Mouse (Mus musculus) splenic B cell, adult 2 months (primary cell): ENCODE results near the gene Elfn1.

Experiments used
- DNase-seq: peaks from one replicate; pipeline ENCODE4 v3.0.0-alpha.2; 2011; ENCODE audit warnings: low read depth, low spot score
- H3K27me3 ChIP-seq: 2 replicates; pipeline ENCODE4 v1.6.1; 2012; ENCODE audit warnings: mild to moderate bottlenecking, low read length, moderate library complexity, mixed read lengths; ENCODE audit not compliant: control insufficient read depth, poor library complexity, insufficient read depth, severe bottlenecking
- H3K36me3 ChIP-seq: 2 replicates; pipeline ENCODE4 v1.6.1; 2012; ENCODE audit warnings: mild to moderate bottlenecking, low read length, moderate library complexity, mixed read lengths; ENCODE audit not compliant: control insufficient read depth, poor library complexity, insufficient read depth, severe bottlenecking

Gene Elfn1

GRCm38 (mm10) chr5:139907714-139908242 lies at the start of gene Elfn1:
Elfn1 (plus strand) TSS chr5:139907943.
- no peaks in the 10 kb centered on the region; the same call in 1 of the 2 replicates for H3K27me3 ChIP-seq
- DNase-seq = no peak
- H3K36me3 ChIP-seq = no peaks in the 10 kb centered on the region

DNA sequence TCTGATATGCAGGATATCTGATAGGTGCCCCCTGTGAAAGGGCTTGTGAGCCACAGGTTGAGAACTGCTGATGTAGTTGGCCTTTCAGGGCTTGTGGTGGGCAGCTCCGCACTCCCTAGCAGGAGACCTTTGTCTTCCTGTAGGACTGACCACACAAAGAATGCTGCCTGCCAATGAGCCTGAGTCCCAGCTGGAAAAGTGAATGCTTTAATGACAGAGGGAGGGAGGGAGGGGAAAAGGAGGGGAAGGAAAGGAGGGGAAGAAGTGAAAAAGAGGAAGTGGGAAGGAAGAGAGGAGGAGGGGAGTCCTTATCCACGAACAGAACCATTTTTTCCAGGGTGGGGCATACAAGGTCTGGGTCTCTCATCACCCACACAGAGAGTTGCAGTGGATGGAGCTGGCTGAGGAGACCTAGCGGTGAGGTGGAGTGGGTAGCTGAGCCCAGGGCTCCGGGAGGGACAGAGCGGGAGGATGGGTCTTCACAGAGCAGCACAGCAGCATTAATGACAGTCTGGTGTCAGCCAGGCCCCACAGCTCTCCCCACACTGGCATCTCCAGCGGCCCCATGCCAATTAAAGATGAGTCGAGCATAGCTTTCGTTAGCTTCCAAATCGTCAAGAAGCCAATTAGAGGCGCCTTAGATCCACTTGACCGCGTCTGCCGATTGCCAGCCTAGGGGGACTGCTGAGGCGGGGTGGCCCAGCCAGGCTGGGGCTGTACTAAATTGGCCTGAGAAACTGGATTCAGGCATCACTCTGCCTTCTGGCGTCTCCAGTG lies 47.2 kb upstream of the Elfn1 start:
- Histone ChIP-seq H3K36me3 (no peaks in the 10 kb centered on the region), H3K27me3 (no peaks in the 10 kb centered on the region)
- no peak for DNase-seq

- no peak for DNase-seq
- H3K36me3 ChIP-seq = no peaks in the 10 kb centered on the region
- H3K27me3 ChIP-seq = no peaks in the 10 kb centered on the region
Measured at GRCm38 (mm10) chr5:139862759-139863158, 45.0 kb upstream of the Elfn1 start.

DNA sequence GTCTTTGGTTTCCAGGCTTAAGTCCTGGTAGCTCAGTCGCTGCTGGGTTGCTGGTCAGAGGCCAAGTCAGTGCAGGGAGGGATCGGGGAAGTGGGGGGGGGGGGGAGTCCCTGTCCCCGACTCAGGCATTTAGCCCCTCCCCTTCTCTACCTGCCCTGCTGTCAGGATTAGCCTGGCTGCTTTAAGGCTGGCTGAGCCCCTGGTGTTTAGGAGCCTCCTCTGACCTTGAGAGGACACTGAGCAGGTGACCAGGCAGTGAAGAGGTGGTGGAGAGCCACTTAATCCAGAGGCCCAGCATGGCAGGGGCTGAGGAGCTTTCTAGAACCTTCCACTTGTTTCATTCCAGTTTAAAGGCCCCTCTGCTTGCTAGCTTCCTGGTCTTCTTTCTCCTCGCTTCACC lies 36.9 kb upstream of the Elfn1 start:
- Histone ChIP-seq H3K27me3 (no peaks in the 10 kb centered on the region), H3K36me3 (no peaks in the 10 kb centered on the region)
- no peak for DNase-seq

DNA sequence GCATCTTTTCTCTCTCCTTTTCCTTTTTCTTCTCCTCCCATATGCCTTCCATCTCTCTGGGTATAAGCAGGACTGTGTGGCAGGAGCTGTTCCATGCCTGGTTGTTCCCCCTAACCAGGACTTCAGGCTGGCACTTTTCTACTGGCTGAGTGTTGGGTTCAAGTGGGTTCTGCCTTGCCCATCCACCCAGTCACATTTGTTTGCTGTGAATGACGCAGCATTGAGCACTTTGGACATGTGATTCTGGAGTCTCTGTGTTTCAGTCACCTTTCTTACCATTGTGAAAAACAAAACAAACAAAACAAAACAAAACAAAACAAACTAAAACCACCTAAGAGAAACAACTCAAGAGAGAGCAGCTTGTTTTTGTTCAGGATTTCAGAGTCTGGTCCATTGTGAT lies 36.2 kb upstream of the Elfn1 start:
- Histone ChIP-seq H3K27me3 (no peaks in the 10 kb centered on the region), H3K36me3 (no peaks in the 10 kb centered on the region)
- no peak for DNase-seq

DNA sequence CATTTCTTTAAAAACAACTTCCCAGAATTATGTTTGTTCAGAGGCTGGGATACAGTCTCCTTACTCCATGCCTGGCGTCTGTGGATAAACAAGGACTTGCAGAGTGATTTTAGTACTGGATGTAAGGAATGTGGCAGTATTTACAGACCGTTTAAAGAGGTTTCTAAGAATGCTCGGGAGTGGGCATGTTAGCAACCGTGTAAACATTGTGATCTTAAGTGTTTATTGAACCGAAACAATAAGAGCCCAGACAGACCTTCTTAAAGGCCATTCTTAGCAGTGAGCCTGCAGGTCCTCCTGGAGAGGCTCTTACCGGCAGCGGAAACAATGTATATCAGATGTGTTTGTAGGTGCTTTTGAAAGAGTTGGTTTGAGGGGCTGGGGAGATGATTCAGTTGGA lies 30.2 kb upstream of the Elfn1 start:
- H3K27me3 ChIP-seq = no peaks in the 10 kb centered on the region
- no peak for DNase-seq
- H3K36me3 ChIP-seq = no peaks in the 10 kb centered on the region

GRCm38 (mm10) chr5:139879694-139880093 lies 28.0 kb upstream of the Elfn1 start:
- no peak for DNase-seq
- no peaks in the 10 kb centered on the region for H3K36me3 ChIP-seq
- H3K27me3 ChIP-seq = no peaks in the 10 kb centered on the region

GRCm38 (mm10) chr5:139881161-139881560 lies 26.6 kb upstream of the Elfn1 start:
- H3K36me3 ChIP-seq = no peaks in the 10 kb centered on the region
- no peaks in the 10 kb centered on the region for H3K27me3 ChIP-seq
- no peak for DNase-seq

DNA sequence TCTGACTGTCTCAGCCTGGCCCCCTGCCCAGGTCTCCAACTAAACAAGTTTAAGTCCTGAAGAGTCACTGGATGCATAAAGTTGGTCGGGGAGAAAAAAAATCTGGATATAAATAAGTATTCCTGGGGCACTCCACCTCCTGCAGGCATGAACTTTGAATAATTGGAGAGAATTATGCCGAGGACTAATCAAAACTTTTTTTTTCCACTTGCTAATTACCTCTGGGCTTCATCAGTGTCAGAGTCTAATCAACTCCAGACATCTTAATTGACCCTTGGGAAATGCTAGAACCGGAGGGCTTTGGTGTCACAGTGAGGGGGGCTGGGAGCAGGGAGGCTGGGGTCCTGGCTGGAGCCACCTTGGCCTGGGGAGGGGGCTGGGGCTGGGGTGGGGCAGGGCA lies 19.1 kb upstream of the Elfn1 start:
- no peaks in the 10 kb centered on the region for H3K27me3 ChIP-seq
- DNase-seq = no peak

DNA sequence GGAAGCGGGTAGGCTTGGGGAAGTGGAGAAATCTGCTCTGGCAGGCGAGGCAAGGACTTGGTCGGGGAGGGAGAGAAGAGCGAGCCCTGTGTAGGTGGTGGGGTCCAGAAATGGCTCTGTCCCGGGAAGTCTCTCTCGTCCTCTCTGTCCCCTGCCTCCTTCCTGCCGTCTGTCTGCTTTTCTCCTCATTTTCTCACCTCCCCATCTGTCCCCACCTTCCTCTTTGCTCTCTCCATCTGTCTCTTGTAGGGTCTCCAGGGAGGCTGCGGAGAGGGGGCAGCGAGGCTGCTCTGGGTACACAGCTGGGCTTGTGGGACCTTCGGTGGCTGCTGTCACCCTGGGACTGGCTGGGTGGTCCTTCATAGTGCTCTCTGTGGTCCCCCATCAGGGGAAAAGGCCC lies 18.4 kb upstream of the Elfn1 start:
- Histone ChIP-seq H3K36me3 (no peaks in the 10 kb centered on the region), H3K27me3 (no peaks in the 10 kb centered on the region)
- DNase-seq = no peak

More for the DNA sequence above, 19.1 kb upstream of the Elfn1 start:
- no peaks in the 10 kb centered on the region for H3K36me3 ChIP-seq

- Histone ChIP-seq H3K27me3 (no peaks in the 10 kb centered on the region), H3K36me3 (no peaks in the 10 kb centered on the region)
- DNase-seq = no peak
Measured at GRCm38 (mm10) chr5:139892326-139892994, 15.3 kb upstream of the Elfn1 start.

DNA sequence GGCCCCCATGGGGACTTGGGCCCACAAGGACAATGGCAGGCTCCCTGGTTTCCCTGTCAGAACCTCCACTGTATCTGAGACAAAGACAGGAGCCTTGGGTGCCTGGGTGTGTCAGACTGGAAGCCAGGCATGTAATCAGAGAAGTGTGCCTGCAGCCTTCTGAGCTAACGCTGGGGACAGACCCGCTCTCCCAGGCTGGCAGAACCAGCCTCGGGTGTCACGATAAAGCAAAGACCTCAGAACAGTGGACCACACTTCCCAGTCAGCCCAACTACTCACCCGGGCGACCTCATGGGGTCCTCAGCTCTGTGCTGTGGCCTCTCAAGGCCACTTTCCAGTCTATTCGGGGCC lies 14.8 kb upstream of the Elfn1 start:
- no peaks in the 10 kb centered on the region for H3K27me3 ChIP-seq
- DNase-seq = no peak

GRCm38 (mm10) chr5:139894025-139894508 lies 13.7 kb upstream of the Elfn1 start:
- DNase-seq = no peak
- Histone ChIP-seq H3K27me3 (no peaks in the 10 kb centered on the region), H3K36me3 (no peaks in the 10 kb centered on the region)

More for the DNA sequence above, 14.8 kb upstream of the Elfn1 start:
- H3K36me3 ChIP-seq = no peaks in the 10 kb centered on the region

DNA sequence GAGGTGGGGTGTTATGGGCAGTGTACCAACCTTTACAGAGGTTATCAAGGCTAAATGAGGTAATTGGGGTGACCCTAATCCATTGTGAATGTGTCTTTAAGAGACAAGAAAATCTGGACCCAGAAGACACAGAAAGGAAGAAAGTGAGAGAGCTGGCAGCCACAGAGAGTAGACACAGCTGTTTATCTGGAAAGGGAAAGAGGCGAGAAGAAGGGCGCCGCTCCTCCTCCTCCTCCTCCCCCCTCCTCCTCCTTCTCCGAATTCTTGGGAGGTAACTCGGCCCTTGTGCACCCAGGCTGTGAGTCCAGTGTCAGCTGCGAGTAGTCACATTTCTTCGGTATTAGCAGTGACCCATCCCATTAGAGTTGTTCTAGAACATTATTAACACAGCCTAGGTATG lies 8.7 kb upstream of the Elfn1 start:
- Histone ChIP-seq H3K36me3 (no peaks in the 10 kb centered on the region), H3K27me3 (no peaks in the 10 kb centered on the region)
- DNase-seq = no peak

- no peak for DNase-seq
- no peaks in the 10 kb centered on the region for H3K36me3 ChIP-seq
- no peaks in the 10 kb centered on the region; the same call in 1 of the 2 replicates for H3K27me3 ChIP-seq
Measured at GRCm38 (mm10) chr5:139905121-139905520, 2.6 kb upstream of the Elfn1 start.
